Mouse (Mus musculus): ENCODE results near the gene Gm11084.

Gm11084 gene

GRCm38 (mm10) chr2:72924981-72925380, 61.5 kb downstream of the Gm11084 start:
- DNase-seq, result no peak

All from kidney, postnatal 36 days (tissue).